Mouse (Mus musculus) retina, postnatal 1 day (tissue): ENCODE measurements around the gene Plb1.
A peak's percentile ranks its signal among the peaks of the same experiment; 100 is the strongest.

ENCODE experiments used
- DNase-seq: peaks from one replicate; pipeline ENCODE4 v3.0.0-alpha.2; 2012

Gene Plb1

GRCm38 (mm10) chr5:32232474-32232873 is at the start of gene Plb1:
TSS of gene Plb1 (plus strand) at chr5:32232708.
- no peak for DNase-seq

DNA sequence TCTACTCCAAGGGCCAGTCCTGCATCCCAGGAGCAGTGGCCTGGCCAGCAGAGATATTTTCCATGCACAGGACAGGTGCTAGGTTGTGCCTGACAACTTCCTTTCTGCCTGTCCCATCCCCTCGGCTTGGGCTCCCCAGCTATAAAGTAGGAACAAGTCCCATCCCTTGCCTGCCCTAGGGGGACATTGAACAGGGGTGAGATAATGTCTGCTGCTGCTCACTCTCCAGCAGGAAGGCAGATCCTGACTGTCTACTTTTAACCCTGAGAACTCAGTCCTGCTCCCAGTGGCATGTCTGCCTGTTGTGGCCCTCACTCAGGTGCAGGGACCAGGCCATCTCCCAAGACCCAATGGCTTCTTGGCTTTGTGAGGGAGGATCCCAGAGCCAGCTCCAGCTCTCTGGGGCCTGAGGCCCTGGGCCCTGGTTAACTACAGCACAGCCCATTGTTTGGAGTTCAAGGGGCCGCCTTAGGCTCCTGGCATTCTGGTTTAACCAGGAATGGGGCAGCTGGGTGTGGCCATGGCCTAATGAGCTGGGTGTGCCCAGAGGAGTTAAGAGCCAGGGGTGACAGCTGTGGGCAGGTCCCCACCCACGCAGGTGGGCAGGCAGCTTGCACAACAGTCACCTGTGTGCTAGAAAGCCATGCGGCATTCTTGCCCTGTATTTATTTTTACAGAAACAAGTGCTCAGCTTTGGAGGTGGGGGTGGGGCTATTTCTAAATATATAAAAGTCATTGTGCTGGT is 49.5 kb upstream of the Plb1 start:
- no peak for DNase-seq

DNA sequence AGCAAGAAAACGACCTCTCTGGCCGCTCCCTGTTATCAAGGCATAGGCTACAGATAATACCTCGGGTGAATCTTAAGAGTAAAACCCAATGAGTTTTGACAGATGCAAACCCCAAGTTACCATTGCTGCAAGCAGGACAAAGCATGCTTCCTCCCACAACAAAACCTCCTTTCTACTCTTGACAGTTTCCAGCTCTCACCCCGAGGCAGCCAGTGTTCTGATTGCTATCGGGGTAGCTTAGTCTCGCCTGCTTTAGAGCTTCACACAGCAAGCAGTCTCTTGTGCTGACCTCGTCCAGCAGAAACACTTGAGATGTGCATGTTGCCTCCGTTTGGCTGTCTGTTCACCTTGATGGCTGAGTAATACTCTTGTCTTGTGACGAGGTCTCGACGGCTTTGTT is 44.8 kb upstream of the Plb1 start:
- DNase-seq, result peak; percentile 39

DNA sequence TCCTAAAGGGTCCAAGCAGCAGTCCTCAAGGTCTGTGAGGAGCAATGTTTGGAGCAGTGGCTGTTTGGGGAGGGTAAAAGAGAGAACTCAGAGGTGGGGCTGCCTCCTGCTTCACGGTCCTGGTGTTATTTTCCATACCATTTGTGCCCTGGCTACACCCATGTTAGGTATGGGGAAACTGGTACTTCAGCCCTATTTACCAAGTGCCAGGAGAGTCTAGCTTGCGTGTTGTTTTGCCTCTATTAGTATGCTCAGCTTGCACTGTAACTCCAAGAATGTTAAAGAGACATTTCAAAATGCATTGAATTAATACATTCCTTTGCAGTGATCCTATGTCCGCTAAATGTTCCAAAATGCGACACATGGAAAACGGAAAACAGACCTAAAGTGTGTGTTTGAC is 41.2 kb upstream of the Plb1 start:
- DNase-seq, result no peak

- DNase-seq, result no peak
These were observed 40.3 kb upstream of the Plb1 start for GRCm38 (mm10) chr5:32192016-32192845.

DNA sequence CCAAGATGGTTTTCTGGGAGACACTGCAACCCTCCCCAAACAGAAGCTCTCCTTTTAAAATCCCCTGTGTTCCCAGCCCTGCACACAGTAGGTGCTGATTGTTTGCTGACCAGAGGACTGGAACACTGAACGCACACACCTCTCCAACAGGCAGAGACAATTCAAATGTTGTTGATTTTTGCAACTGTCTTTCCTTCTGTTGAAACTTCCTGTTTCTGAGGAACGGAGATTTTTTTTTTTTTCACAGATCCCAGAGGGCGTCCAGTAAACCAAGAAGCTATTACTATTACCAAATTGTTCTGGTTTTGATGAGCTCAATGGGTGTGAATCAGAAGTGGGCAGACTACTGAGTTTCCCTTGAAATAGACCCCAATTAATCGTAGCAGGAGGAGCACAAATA is 38.3 kb upstream of the Plb1 start:
- no peak for DNase-seq

GRCm38 (mm10) chr5:32195857-32196609 is 36.5 kb upstream of the Plb1 start:
- DNase-seq, result no peak

- DNase-seq, result peak; percentile 84
These were observed 34.8 kb upstream of the Plb1 start for GRCm38 (mm10) chr5:32197698-32198097.

- no peak for DNase-seq
These were observed 33.4 kb upstream of the Plb1 start for GRCm38 (mm10) chr5:32199136-32199535.

- DNase-seq, result no peak
These were observed 32.9 kb upstream of the Plb1 start for GRCm38 (mm10) chr5:32199594-32199993.

- peak; percentile 37 for DNase-seq
These were observed 27.9 kb upstream of the Plb1 start for GRCm38 (mm10) chr5:32204653-32205052.

- DNase-seq, result no peak
These were observed 25.8 kb upstream of the Plb1 start for GRCm38 (mm10) chr5:32206726-32207125.

DNA sequence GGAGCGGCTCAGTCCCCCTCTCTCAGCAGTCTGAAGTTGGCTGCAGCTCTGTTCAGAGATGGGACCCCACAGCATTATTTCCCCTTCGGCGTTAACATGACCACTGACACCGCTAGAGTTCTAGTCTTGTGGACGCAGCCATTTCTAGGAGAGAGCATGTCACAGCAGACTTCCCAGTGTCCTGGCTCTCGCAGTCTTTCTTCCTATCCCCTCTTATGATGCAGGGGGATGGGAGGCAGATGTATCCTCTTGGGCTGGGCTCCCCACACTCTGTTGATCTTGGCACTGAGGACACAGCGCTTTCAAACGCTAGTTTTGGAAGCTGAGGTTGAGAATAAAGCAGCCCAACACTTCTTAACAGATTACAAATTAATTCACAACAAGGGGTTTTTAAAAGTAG is 24.0 kb upstream of the Plb1 start:
- no peak for DNase-seq

DNA sequence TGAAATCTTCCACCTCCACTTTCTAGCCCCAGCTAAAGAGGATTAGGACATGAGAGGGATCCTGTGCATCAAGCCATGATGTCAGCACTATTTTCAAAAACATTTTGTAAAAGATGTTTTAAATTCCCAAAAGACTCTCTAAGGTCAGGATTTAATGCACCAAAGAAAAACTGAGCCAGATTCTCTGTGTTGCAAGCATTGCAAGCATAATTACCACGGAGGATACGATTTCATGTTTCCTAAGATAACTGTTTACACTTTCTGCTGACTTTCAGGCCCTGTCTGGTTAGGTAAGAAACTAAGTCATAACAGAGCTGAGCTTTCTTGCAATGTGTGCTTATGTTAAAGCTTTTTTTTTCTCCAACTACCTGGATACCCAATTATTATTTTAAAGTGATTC is 21.5 kb upstream of the Plb1 start:
- DNase-seq, result no peak

GRCm38 (mm10) chr5:32213746-32214145 is 18.8 kb upstream of the Plb1 start:
- no peak for DNase-seq

GRCm38 (mm10) chr5:32215510-32215909 is 17.0 kb upstream of the Plb1 start:
- peak; percentile 44 for DNase-seq

DNA sequence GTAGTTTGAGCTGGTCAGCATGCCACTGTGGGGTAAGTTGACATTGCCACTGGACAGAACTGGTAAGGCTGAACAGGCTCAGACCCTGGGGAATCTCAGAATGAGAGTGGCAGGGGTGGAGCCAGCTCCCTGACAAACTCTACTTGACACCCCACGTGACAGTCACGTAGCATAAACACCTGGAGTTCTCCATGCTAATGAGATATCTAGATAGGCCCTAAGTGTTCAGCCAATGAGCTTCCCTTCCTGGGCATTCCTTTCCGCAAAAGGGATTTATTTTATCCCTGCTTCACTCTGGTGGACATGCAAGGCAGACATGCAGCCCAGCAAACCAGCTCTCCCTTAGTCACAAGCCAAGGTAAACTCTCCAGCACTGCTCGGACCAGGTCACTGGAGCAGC is 16.0 kb upstream of the Plb1 start:
- DNase-seq, result no peak

DNA sequence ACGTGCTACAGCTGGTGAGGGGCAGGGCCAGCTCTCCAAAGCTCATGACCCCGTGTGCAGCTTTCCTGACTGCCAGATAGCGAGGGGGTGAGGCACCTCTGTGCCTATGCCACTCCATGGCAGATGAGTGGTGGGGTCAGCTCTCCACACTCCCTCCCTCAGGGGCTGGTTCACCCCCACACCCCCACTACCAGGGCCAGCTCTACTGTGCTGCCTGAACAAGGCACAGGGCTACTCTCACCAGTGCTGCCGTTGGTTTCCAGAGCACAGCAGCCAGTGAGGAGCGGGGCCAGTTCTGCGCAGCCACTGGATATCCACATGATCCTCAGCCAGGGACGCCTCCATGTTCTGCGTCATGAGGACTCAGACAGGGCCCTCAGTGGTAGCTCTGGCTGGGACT is 15.0 kb upstream of the Plb1 start:
- DNase-seq, result no peak

- DNase-seq, result peak; percentile 48
These were observed 2.1 kb upstream of the Plb1 start for GRCm38 (mm10) chr5:32230372-32230771.

DNA sequence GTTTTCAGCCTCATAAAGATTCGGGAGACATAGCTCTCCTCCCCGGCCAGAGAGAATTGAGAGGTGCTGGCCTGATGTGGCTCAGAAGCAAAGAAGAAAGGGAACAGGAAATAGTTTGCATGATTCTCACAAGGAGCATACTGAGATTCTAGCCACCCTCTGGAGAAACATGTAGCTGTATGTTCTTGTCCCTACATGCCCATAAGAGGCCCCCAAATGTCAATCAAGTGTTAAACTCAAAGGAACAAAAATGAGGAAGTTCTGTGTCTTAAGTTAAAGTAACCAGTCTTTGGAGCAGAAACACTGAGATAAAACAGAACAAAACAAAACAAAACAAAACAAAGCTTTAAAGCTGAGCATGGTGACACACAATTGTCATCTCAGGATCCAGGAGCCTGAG is 6.8 kb downstream of the Plb1 start:
- DNase-seq, result no peak

DNA sequence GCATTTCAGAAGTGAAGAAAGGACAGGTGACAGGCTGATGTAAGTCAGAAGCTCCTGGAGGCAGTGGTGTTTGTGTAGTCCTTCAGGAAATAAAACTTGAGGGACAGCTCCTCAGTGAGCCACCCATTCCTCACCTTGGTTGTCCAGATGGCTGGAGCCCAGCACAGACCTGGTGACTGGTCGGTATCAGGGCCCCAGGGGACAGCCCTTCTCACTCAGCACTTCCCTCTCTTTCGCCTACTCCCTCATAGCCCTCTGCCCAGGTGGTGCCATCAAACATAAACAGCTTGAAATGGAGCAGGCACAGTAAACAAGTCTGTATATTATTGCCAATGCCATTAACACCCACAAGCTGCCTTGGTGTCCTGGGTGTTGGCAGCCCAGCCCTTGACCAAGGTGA is 8.2 kb downstream of the Plb1 start:
- no peak for DNase-seq

DNA sequence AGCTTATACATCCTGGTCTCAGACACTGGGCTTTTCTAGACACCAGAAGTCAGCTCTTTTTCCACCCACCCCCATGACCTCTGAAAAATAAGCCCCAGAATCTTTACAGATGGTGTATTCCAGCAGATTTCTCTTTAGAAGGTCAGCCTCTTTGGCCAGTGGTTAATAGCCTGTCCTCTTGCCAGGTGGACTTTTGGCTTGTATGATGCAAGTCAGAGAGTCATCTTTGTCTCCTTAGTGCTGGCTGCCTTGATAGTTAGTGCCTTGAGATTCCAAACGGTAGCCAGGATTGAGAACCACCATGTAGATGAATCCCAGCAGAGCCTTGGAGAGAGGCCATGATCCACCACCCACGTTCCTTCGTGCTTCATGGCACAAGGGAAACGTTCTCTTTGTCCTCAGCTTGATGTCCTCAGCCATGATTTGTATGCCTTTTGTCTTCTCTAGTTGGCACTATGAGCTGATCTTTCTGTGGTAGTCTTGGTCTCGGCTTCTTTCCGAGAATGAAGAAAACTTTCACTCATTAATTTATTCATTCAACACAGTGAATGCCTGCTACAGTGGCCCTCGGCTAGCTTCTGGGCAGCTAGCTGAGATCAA is 10.9 kb downstream of the Plb1 start:
- peak; percentile 8 for DNase-seq

- DNase-seq, result no peak
These were observed 12.9 kb downstream of the Plb1 start for GRCm38 (mm10) chr5:32245385-32245784.
